ENCODE assay signal across 17 mouse cellular contexts in the genomic region with DNA sequence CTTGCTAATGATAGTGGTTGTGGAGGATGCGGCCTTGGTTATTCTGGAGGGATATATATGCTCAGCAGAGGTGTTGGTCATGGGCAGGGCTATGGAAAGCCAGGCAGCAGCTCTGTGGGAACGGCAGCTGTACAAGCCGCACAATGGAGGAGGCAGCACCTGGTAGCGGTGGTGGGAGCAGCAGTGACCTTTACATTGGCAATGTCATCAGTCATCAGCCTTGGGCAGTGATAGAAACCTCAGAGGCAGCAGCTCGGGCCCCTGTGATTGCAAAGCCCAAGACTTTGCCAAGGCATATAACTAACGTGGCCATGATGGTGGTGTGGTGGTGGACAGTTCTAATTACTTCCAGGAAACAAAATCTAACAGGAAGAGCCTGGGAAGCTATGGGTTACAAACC. TPM values are rescaled to one million over a fixed set of nuclear protein-coding genes. Genes with fewer than 3 reads are reported as not detected.
DNase-seq lines count a peak whose midpoint lies in the region; TF ChIP-seq lines count a peak whose summit lies in the region.
"Had no signal": no experiment of that assay in that cellular context is flagged by ENCODE, and none has a peak within 500 bp of the region (broad histone marks: within the 10 kb centered on the region; RNA-seq: fewer than 3 reads in every experiment).

No protein-coding gene starts in this region.

- DNase-seq in adrenal gland, adult 8-10 months: peak; percentile 37
- no peak for DNase-seq in adrenal gland, postnatal 25 days
- DNase-seq in heart, adult 11 months: peak; percentile 82
- no peak for DNase-seq in heart, postnatal 4 days
- DNase-seq in adrenal gland, postnatal 14 days: peak; percentile 47
- no peak for DNase-seq in kidney, postnatal 4 days
- DNase-seq: cerebellum, adult 11-12 months; cerebellum, adult 2 months; cerebellum, adult 9-10 months; cerebellum, postnatal 10 days; cerebellum, postnatal 25 days; forebrain, postnatal 0 days had no signal

- H3K79me2 ChIP-seq in myocyte (ENCODE audit: control insufficient read depth, insufficient read depth): no peaks in the 10 kb centered on the region

- peaks cover 6% of the 10 kb centered on the region for H3K36me3 ChIP-seq in myocyte (ENCODE audit: control insufficient read depth, insufficient read depth)
- H3K36me3 ChIP-seq: forebrain, embryonic 15.5 days had no signal

- TF ChIP-seq POLR2A in myocyte (IDR thresholded peaks at IDR 0.05; ENCODE audit: insufficient read length, low read depth): no peak

- no peak overlapping the region for H3K4me2 ChIP-seq in myocyte (ENCODE audit: low read depth)
- H3K4me2 ChIP-seq: embryonic facial prominence, embryonic 12.5 days; forebrain, embryonic 13.5 days; forebrain, embryonic 15.5 days had no signal

- no peaks in the 10 kb centered on the region for H3K27me3 ChIP-seq in myocyte (ENCODE audit: control insufficient read depth, insufficient read depth, insufficient read length)
- H3K27me3 ChIP-seq: embryonic facial prominence, embryonic 12.5 days; forebrain, embryonic 13.5 days; forebrain, embryonic 15.5 days had no signal

- H3ac ChIP-seq in myocyte (ENCODE audit: control insufficient read depth, insufficient read length): no peak overlapping the region

- H3K4me3 ChIP-seq in myocyte: no peak overlapping the region
- H3K4me3 ChIP-seq: embryonic facial prominence, embryonic 10.5 days; embryonic facial prominence, embryonic 12.5 days; forebrain, embryonic 13.5 days; forebrain, embryonic 15.5 days had no signal

TF ChIP-seq in myocyte, 11 proteins besides CTCF, POLR2A, EP300 and RAD21:
- TF ChIP-seq CEBPB (IDR thresholded peaks at IDR 0.05; ENCODE audit: insufficient read depth, poor library complexity, severe bottlenecking) (no peak), TCF3 (IDR thresholded peaks at IDR 0.05; ENCODE audit: insufficient read length, low read depth) (no peak), POLR2AphosphoS2 (IDR thresholded peaks at IDR 0.05; ENCODE audit: insufficient read length, low read depth) (peak; percentile 86), E2F4 (IDR thresholded peaks at IDR 0.05; ENCODE audit: insufficient read depth) (no peak), MAX (IDR thresholded peaks at IDR 0.05; ENCODE audit: low read depth) (no peak), REST (IDR thresholded peaks at IDR 0.05; ENCODE audit: insufficient read depth, insufficient read length) (no peak), USF1 (IDR thresholded peaks at IDR 0.05; ENCODE audit: low read depth) (no peak), MYOG (IDR thresholded peaks at IDR 0.05; ENCODE audit: control insufficient read depth in 1 of 3, insufficient read depth in 1 of 3, insufficient read length in 2 of 3, low read depth in 2 of 3) (peak in 2 of 3 experiments; percentile 22 to 34), MYOD1 (IDR thresholded peaks at IDR 0.05; ENCODE audit: control insufficient read depth in 1 of 3, insufficient read length in 2 of 3, low read depth in 2 of 3) (no peak), SRF (IDR thresholded peaks at IDR 0.05; ENCODE audit: control insufficient read depth, insufficient read length, low read depth) (no peak), TCF12 (IDR thresholded peaks at IDR 0.05; ENCODE audit: insufficient read depth, poor library complexity, severe bottlenecking) (no peak)

RNA-seq across cellular contexts. Expression of a gene that starts 2.5 kb away (rescaled TPM):
- 10 to 100 TPM in 1 of 4 experiments, 1 to 10 TPM in 3; 3.8 to 11.2 (median 4.3) TPM for total RNA-seq in adrenal gland, adult 8-10 months (2022)
- total RNA-seq in adrenal gland, postnatal 25 days (2021): 2.9 and 5.6 TPM in 2 replicates
- under 1 TPM in 1 of 2 experiments, not detected in 1; 0.12 TPM for total RNA-seq in heart, postnatal 4 days (2021)
- total RNA-seq in adrenal gland, postnatal 14 days (2021): 2.7 and 3.3 TPM in 2 replicates
- polyA plus RNA-seq in myocyte (2012; fragmentation: generic; extraction: Trizol): 0.11 TPM

RNA-seq across cellular contexts. Expression of a gene that starts 50.6 kb away (rescaled TPM):
- 1,000 to 10,000 TPM; 1,258 to 1,560 (median 1,464) TPM for total RNA-seq in adrenal gland, adult 8-10 months (2022)
- total RNA-seq in adrenal gland, postnatal 25 days (2021): 728 and 1,057 TPM in 2 replicates
- total RNA-seq in heart, postnatal 4 days (2021): 10 to 100 TPM; 32.4 to 34.9 TPM
- 623 and 656 TPM in 2 replicates for total RNA-seq in adrenal gland, postnatal 14 days (2021)
- 42.2 TPM for polyA plus RNA-seq in myocyte (2012; fragmentation: generic; extraction: Trizol)

RNA-seq across cellular contexts. Expression of a gene that starts 57.7 kb away (rescaled TPM):
- 100 to 1,000 TPM; 446 to 689 (median 549) TPM for total RNA-seq in adrenal gland, adult 8-10 months (2022)
- 571 and 676 TPM in 2 replicates for total RNA-seq in adrenal gland, postnatal 25 days (2021)
- total RNA-seq in heart, postnatal 4 days (2021): 100 to 1,000 TPM; 618 to 681 TPM
- 602 and 698 TPM in 2 replicates for total RNA-seq in adrenal gland, postnatal 14 days (2021)
- 1,070 TPM for polyA plus RNA-seq in myocyte (2012; fragmentation: generic; extraction: Trizol)

Comparison
In these comparisons a context has a peak if more than half of its experiments do, and no peak if none do; other contexts are left out.
1. DNase-seq: peak in adrenal gland, adult 8-10 months (single experiment), heart, adult 11 months (single experiment) and adrenal gland, postnatal 14 days (single experiment); none in adrenal gland, postnatal 25 days (single experiment), heart, postnatal 4 days (single experiment) and kidney, postnatal 4 days (0 of 2).
2. RNA of a gene that starts 50.6 kb away (total RNA-seq): 1,258 to 1,560 TPM in adrenal gland, adult 8-10 months, 728 to 1,057 TPM in adrenal gland, postnatal 25 days and 623 to 656 TPM in adrenal gland, postnatal 14 days; 32.4 to 34.9 TPM in heart, postnatal 4 days; every median in the first group is over 10 times any median in the second.